Mouse (Mus musculus) stomach, postnatal 0 days (tissue): ENCODE measurements at regions not wholly inside any gene's neighbourhood (a gene's known extent, or its start where the extent isn't known, plus 50 kb on each side); places are given as distances from the start of the nearest gene placed in this dataset.

Experiments
- ATAC-seq: fragments of 200-750 bp; cut with Nextera tagmentation; 2 replicates; pipeline ENCODE4 v1.8.0; 2017; ENCODE audit not compliant: low FRiP score, low TSS enrichment
- DNase-seq: peaks from one replicate; pipeline ENCODE4 v3.0.0-alpha.2; 2016; ENCODE audit warnings: low spot score
- H3K27ac ChIP-seq: fragments of 300-500 bp; sonication (generic); replicated peaks from 2 replicates; pipeline ENCODE4 v1.5.1; 2014; ENCODE audit warnings: mild to moderate bottlenecking, control low read depth
- H3K27me3 ChIP-seq: fragments of 300-500 bp; sonication (generic); 2 replicates; pipeline ENCODE4 v1.6.1; 2014; ENCODE audit warnings: low read length; ENCODE audit not compliant: control insufficient read depth, insufficient read depth
- H3K36me3 ChIP-seq: fragments of 300-500 bp; sonication (generic); 2 replicates; pipeline ENCODE4 v1.6.1; 2014; ENCODE audit warnings: low read length, mixed read lengths; ENCODE audit not compliant: control insufficient read depth, insufficient read depth
- H3K4me1 ChIP-seq: fragments of 300-500 bp; sonication (generic); replicated peaks from 2 replicates; pipeline ENCODE4 v1.6.1; 2014; ENCODE audit warnings: antibody characterized with exemption; ENCODE audit not compliant: control insufficient read depth, insufficient read depth
- H3K4me2 ChIP-seq: fragments of 300-500 bp; sonication (generic); replicated peaks from 2 replicates; pipeline ENCODE4 v1.6.1; 2014; ENCODE audit warnings: low read depth, mild to moderate bottlenecking, control low read depth, moderate library complexity
- H3K4me3 ChIP-seq: fragments of 300-500 bp; sonication (generic); 2 replicates; pipeline ENCODE4 v1.5.1; 2014; ENCODE audit warnings: low read depth, low read length, control low read depth
- H3K9ac ChIP-seq: fragments of 300-500 bp; sonication (generic); 2 replicates; pipeline ENCODE4 v1.6.1; 2014; ENCODE audit warnings: mild to moderate bottlenecking, low read length, control low read depth, mixed read lengths
- H3K9me3 ChIP-seq: fragments of 300-500 bp; sonication (generic); 2 replicates; pipeline ENCODE4 v1.6.1; 2016; ENCODE audit warnings: low read length; ENCODE audit not compliant: control insufficient read depth
- CTCF ChIP-seq: IDR thresholded peaks from 2 replicates; pipeline ENCODE4 v1.5.1; 2016; ENCODE audit warnings: antibody characterized with exemption, low read depth, mild to moderate bottlenecking, moderate library complexity
- EP300 ChIP-seq: optimal IDR thresholded peaks from 2 replicates; pipeline ENCODE3; 2016; ENCODE audit warnings: antibody characterized with exemption
- WGBS: fragments of 180-500 bp; shearing (Covaris S2); extraction: QIAGEN DNeasy Blood & Tissue Kit; methylation state at CpG from one replicate; pipeline ENCODE4 v1.1.7; 2014; 5-methylcytosine and 5-hydroxymethylcytosine counted together

DNA sequence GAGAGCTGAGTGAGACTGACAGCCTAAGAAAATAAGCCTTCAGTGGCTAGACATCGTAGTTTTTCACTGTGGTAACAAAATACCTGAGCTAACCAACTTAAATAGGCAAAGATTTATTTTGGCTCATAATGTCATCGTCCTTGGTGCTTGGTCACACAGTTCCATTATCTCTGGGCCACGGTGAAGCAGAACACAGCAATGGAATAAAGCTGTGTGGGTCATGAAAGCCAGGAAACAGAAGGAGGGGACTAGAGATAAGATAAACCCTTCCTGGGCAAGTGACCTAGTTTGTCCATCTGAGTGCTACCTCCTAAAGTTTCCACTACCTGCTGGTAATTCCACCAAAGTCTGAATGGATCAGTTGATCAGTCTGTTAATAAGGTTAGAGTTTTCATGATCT, 134.8 kb upstream of the Gm5129 start:
- TF ChIP-seq CTCF = no peak
- no peak for TF ChIP-seq EP300
- H3K9ac ChIP-seq = no peak overlapping the region
- H3K27me3 ChIP-seq = no peaks in the 10 kb centered on the region
- no peaks in the 10 kb centered on the region for H3K36me3 ChIP-seq
- no peaks in the 10 kb centered on the region for H3K4me1 ChIP-seq
- DNase-seq (no peak), ATAC-seq (no peak)
- no peak overlapping the region for H3K4me3 ChIP-seq
- no peak overlapping the region for H3K4me2 ChIP-seq
- no peak overlapping the region for H3K27ac ChIP-seq
- H3K9me3 ChIP-seq = no peaks in the 10 kb centered on the region
- 51% methylated on average over 3 of the region's 3 CpGs for WGBS

DNA sequence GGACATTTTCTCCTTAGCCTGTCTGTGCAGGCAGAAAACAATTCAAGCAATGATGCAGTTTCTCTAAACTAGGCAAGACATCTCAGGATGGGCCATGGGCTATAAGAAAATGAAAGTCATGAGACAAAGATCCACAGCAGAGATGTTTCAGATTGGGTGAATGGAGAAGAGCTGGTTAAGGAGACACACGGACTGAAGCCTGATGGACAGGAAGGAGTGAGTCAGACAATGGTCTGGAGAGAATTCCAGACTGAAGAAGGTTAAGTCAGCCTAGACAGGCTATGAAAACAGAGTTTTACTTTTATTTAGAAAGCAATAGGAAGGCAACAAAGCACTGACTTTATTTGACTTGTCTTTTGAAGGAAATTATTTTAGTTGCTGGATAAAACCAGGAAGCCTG, 137.5 kb upstream of the Il6 start:
- TF ChIP-seq EP300 = no peak
- no peak for TF ChIP-seq CTCF
- no peak overlapping the region for H3K27ac ChIP-seq
- no peak for DNase-seq
- H3K27me3 ChIP-seq = no peaks in the 10 kb centered on the region
- H3K9ac ChIP-seq = no peak overlapping the region
- 56% methylated on average over 1 of the region's 1 CpGs for WGBS
- H3K9me3 ChIP-seq = no peaks in the 10 kb centered on the region
- H3K4me3 ChIP-seq = no peak overlapping the region
- no peaks in the 10 kb centered on the region for H3K36me3 ChIP-seq
- no peak for ATAC-seq
- H3K4me2 ChIP-seq = no peak overlapping the region
- no peaks in the 10 kb centered on the region for H3K4me1 ChIP-seq

DNA sequence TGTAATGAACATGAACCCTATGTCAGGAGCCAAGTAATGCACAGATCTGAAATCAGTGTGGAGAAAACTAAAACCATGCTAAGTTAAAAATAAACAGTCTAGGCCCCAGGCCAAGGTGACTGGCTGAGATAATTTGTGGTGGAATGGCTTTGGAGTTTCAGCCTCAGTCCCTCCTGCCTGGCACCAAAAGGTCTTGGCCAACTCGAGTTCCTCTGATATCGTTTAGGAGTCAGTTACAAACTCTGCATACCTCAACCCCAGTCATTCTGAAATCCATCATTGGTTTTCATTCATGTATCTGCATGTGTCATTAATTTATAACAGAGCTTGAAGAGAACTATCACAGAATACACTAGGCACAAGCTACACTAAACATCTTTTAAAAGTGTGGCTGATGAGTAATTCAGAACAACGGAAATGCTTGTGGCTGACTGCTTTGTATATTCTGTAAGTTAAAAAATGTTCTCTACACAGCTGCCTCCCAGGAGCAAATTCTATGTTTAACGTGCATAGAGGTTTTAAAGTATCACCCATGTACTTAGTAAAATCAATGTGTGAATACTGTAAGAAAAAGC, 125.6 kb upstream of the Il6 start:
- H3K9me3 ChIP-seq = no peaks in the 10 kb centered on the region
- no peak overlapping the region for H3K27ac ChIP-seq
- DNase-seq (no peak), ATAC-seq (no peak)
- H3K4me2 ChIP-seq = no peak overlapping the region
- TF ChIP-seq CTCF (no peak), EP300 (no peak)
- H3K4me3 ChIP-seq = no peak overlapping the region
- no peaks in the 10 kb centered on the region for H3K4me1 ChIP-seq
- H3K9ac ChIP-seq = no peak overlapping the region
- no peaks in the 10 kb centered on the region for H3K36me3 ChIP-seq
- 48% methylated on average over 4 of the region's 4 CpGs for WGBS
- H3K27me3 ChIP-seq = no peaks in the 10 kb centered on the region

DNA sequence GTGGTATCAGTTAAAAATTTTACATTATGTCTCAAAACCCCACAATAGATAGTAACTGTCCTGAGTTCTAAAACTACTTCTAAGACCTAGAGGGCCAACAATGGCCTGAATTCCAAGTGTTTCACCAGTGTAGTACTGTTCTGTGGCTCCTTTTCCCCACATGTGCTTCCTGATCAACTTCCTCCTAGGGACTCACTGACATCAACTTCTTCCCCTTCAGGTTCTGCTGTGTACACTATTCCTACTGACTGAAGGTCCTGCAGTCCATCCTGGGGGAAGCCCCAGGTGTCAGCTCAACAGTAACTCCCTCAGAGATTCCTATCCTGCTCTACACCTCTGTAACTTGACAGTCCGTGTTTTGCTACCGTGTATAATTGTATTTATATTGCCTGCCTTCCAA, 120.6 kb upstream of the Il6 start:
- H3K36me3 ChIP-seq = no peaks in the 10 kb centered on the region
- H3K9ac ChIP-seq = no peak overlapping the region
- H3K4me2 ChIP-seq = no peak overlapping the region
- no peak for TF ChIP-seq CTCF
- no peak for TF ChIP-seq EP300
- no peak for ATAC-seq
- H3K4me3 ChIP-seq = no peak overlapping the region
- H3K9me3 ChIP-seq = no peaks in the 10 kb centered on the region
- H3K4me1 ChIP-seq = no peaks in the 10 kb centered on the region; the same call in 1 of the 2 replicates
- no peak for DNase-seq
- H3K27ac ChIP-seq = no peak overlapping the region
- no peaks in the 10 kb centered on the region for H3K27me3 ChIP-seq
- 67% methylated on average over 2 of the region's 2 CpGs for WGBS

DNA sequence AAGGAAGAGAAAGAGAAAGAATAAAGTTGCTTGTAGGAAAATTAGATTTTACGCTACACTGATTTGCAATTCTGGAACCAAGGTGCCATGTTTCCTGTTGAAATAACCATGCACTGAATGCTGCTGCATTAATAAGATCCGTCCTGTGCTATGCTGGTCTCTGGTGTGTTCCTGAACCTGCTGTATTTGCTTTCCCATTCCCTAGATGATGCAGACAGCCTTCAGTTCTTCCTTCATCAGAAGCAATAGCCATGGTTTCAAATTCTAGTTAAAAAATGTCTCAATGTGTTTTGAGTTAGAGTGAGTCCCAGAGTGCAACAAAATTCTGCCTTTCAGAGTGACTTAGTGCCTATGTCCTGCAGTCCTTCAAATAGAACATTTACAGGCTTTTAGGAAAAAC, 120.1 kb upstream of the Il6 start:
- ATAC-seq (no peak), DNase-seq (no peak)
- Histone ChIP-seq H3K27ac (no peak overlapping the region), H3K36me3 (no peaks in the 10 kb centered on the region), H3K9ac (no peak overlapping the region), H3K9me3 (no peaks in the 10 kb centered on the region), H3K27me3 (no peaks in the 10 kb centered on the region), H3K4me1 (no peaks in the 10 kb centered on the region; the same call in 1 of the 2 replicates), H3K4me3 (no peak overlapping the region), H3K4me2 (no peak overlapping the region)
- WGBS = 85% methylated on average over 2 of the region's 2 CpGs
- no peak for TF ChIP-seq EP300
- no peak for TF ChIP-seq CTCF

DNA sequence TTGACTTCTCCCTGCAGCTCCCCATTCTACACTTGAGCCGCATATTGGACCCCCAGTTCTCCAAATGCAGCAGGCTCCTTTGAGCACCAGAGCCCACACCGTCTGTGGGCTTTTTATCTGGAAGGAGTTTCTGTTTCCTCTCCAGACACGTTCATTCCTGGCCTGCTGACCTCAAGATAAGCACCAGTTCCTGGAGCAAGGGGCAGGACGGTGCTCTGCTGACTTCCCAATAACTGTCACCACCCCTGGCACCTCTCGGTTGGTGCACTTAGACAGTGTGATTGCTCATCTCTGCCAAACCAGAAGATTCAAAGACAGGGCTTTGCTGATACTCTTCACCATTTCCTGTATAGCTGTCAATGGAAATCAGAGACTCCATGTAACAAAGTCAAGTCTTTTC, 119.1 kb upstream of the Il6 start:
- no peak overlapping the region for H3K4me3 ChIP-seq
- no peak overlapping the region for H3K27ac ChIP-seq
- ATAC-seq (peak; percentile 38; the same call in 1 of the 2 replicates), DNase-seq (peak; percentile 14)
- H3K9me3 ChIP-seq = no peaks in the 10 kb centered on the region
- H3K27me3 ChIP-seq = no peaks in the 10 kb centered on the region
- 31% methylated on average over 5 of the region's 5 CpGs for WGBS
- H3K9ac ChIP-seq = no peak overlapping the region
- H3K36me3 ChIP-seq = no peaks in the 10 kb centered on the region
- no peak for TF ChIP-seq CTCF
- no peak for TF ChIP-seq EP300
- no peak overlapping the region for H3K4me2 ChIP-seq
- no peaks in the 10 kb centered on the region; the same call in 1 of the 2 replicates for H3K4me1 ChIP-seq
